Comparison of ENCODE assay signal across 8 mouse cellular contexts in genomic region chr2:157135014-157135413, GRCm38 (mm10). TPM values are rescaled to one million over a fixed set of nuclear protein-coding genes. Genes with fewer than 3 reads are reported as not detected.
DNase-seq lines count a peak whose midpoint lies in the region; ATAC-seq lines count a peak whose summit lies in the region.

Gene Samhd1, minus strand, starts transcription at chr2:157135265.

- H3K9me3 ChIP-seq in hindbrain, embryonic 13.5 days: 0 out of 2 replicates have a peak, but pooled peaks cover 8% of the 10 kb centered on the region

- peak within 1 kb of the TSS; percentile 77 for H3K9ac ChIP-seq in hindbrain, embryonic 13.5 days

- peak within 1 kb of the TSS; percentile 64 for H3K27ac ChIP-seq in hindbrain, embryonic 13.5 days

- peak; percentile 89 for ATAC-seq in hindbrain, embryonic 13.5 days (ENCODE audit: low FRiP score)

- peak; percentile 99 for DNase-seq in NIH3T3 (ENCODE audit: low read depth)
- peak; percentile 89 to 95 for DNase-seq in cerebellum, postnatal 10 days
- peak; percentile 75 to 76 for DNase-seq in frontal cortex, postnatal 14 days (ENCODE audit: low spot score in 2 of 2)
- DNase-seq in layer of hippocampus, postnatal 25 days (ENCODE audit: extremely low spot score in 1 of 2, low spot score in 1 of 2): peak; percentile 78 to 79
- DNase-seq in lung, postnatal 25 days (ENCODE audit: low spot score): peak; percentile 97
- DNase-seq in retina, embryonic 14.5 days (ENCODE audit: low spot score): peak; percentile 92
- peak; percentile 76 for DNase-seq in thymus, postnatal 4 days

- H3K4me3 ChIP-seq in hindbrain, embryonic 13.5 days: peak within 1 kb of the TSS; percentile 67

- H3K4me2 ChIP-seq in hindbrain, embryonic 13.5 days: peak within 1 kb of the TSS; percentile 95

- no peaks in the 10 kb centered on the region for H3K27me3 ChIP-seq in hindbrain, embryonic 13.5 days

- H3K4me1 ChIP-seq in hindbrain, embryonic 13.5 days (replicated peaks): peaks cover 11% of the 10 kb centered on the region

- under 1% methylated on average over 32 of the region's 32 CpGs for WGBS in hindbrain, embryonic 13.5 days

- H3K36me3 ChIP-seq in hindbrain, embryonic 13.5 days: no peaks in the 10 kb centered on the region

RNA-seq across cellular contexts. Expression of gene Samhd1, which starts in this region (rescaled TPM):
- 11.6 and 11.9 TPM in 2 replicates for polyA plus RNA-seq in hindbrain, embryonic 13.5 days (2015; fragmentation: Nextera tagmentation; extraction: Ambion mirVana)
- 10 to 100 TPM; 11.4 to 12.3 TPM for total RNA-seq in layer of hippocampus, postnatal 25 days (2021)

Comparison
In these comparisons a context has a peak if more than half of its experiments do, and no peak if none do; other contexts are left out.
1. Peak in every context shown above with its lines: DNase-seq, ATAC-seq, H3K4me3 ChIP-seq and H3K27ac ChIP-seq.